Mouse (Mus musculus) limb, embryonic 10.5 days (tissue): ENCODE results near the gene Pgbd5. TPM values are rescaled to one million over a fixed set of nuclear protein-coding genes. Genes with fewer than 3 reads are reported as not detected.

ENCODE experiments used
- DNase-seq: peaks from one replicate; pipeline ENCODE4 v3.0.0-alpha.2; 2017; ENCODE audit warnings: low spot score
- H3K27ac ChIP-seq: fragments of 300-500 bp; sonication (generic); 2 replicates; pipeline ENCODE4 v1.5.1; 2016; ENCODE audit warnings: mild to moderate bottlenecking
- H3K27me3 ChIP-seq: fragments of 300-500 bp; sonication (generic); 2 replicates; pipeline ENCODE4 v1.6.1; 2016; ENCODE audit warnings: low read depth, mild to moderate bottlenecking; ENCODE audit not compliant: poor library complexity, severe bottlenecking
- H3K36me3 ChIP-seq: fragments of 300-500 bp; sonication (generic); 2 replicates; pipeline ENCODE4 v1.6.1; 2016; ENCODE audit warnings: mild to moderate bottlenecking, moderate library complexity
- H3K4me1 ChIP-seq: fragments of 300-500 bp; sonication (generic); 2 replicates; pipeline ENCODE4 v1.6.1; 2016
- H3K4me3 ChIP-seq: fragments of 300-500 bp; sonication (generic); 2 replicates; pipeline ENCODE4 v1.5.1; 2016; ENCODE audit warnings: mild to moderate bottlenecking, moderate library complexity
- H3K9me3 ChIP-seq: fragments of 300-500 bp; sonication (generic); replicated peaks from 2 replicates; pipeline ENCODE4 v1.6.1; 2016; ENCODE audit warnings: mild to moderate bottlenecking
- WGBS: fragments of 180-500 bp; shearing (Covaris S2); methylation state at CpG from one replicate; pipeline ENCODE4 v1.1.7; 2016; 5-methylcytosine and 5-hydroxymethylcytosine counted together
- polyA plus RNA-seq: library from polyadenylated mRNA; unstranded; fragments of >200 nt; fragmentation: Nextera tagmentation; extraction: Ambion mirVana; gene quantifications from 2 replicates; pipeline ENCODE4 v1.2.1, GENCODE M21; 2016

Pgbd5 gene
- polyA plus RNA-seq: 0.20 and 0.35 TPM in 2 replicates

GRCm38 (mm10) chr8:124439558-124439957 is at the start of gene Pgbd5:
Gene Pgbd5, minus strand, starts transcription at chr8:124439658.
- DNase-seq: no peak
- Histone ChIP-seq H3K4me1 (no peaks in the 10 kb centered on the region), H3K36me3 (no peaks in the 10 kb centered on the region), H3K27me3 (no peaks in the 10 kb centered on the region), H3K4me3 (no peak within 1 kb of the TSS), H3K27ac (no peak within 1 kb of the TSS), H3K9me3 (no peaks in the 10 kb centered on the region)
- WGBS: 80% methylated on average over 6 of the region's 6 CpGs

- H3K4me1 ChIP-seq: no peaks in the 10 kb centered on the region
- 0 out of 2 replicates have a peak, but pooled peaks cover 4% of the 10 kb centered on the region for H3K27me3 ChIP-seq
- no peaks in the 10 kb centered on the region for H3K36me3 ChIP-seq
- no peak overlapping the region for H3K27ac ChIP-seq
- WGBS: 78% methylated on average over 7 of the region's 7 CpGs
- H3K4me3 ChIP-seq: no peak overlapping the region
- H3K9me3 ChIP-seq: no peaks in the 10 kb centered on the region
- DNase-seq: no peak
Measured at GRCm38 (mm10) chr8:124483356-124484115, 44.1 kb upstream of the Pgbd5 start.

DNA sequence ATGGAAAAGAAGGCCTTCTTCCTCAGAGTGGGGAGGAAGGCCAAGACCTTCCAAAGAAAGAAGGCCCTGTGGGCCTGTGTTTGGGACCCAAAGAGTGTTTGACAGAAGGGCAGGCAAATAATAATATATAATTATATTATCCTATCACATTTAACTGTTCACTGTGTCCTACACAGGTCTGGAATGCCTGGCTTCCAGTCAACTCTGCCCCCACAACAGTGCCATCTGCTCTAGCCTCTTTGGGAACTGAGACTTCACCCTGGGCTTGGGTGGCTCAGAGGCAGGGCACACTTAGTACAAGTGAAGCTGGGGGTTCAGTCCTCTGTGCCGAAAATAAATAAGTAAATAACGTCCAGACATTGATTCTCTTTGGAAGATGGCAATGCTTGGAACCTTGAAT is 43.3 kb upstream of the Pgbd5 start:
- no peaks in the 10 kb centered on the region for H3K9me3 ChIP-seq
- no peaks in the 10 kb centered on the region for H3K4me1 ChIP-seq
- 88% methylated on average over 2 of the region's 2 CpGs for WGBS
- no peak overlapping the region for H3K27ac ChIP-seq
- no peak overlapping the region for H3K4me3 ChIP-seq
- H3K36me3 ChIP-seq: no peaks in the 10 kb centered on the region
- H3K27me3 ChIP-seq: 0 out of 2 replicates have a peak, but pooled peaks cover 4% of the 10 kb centered on the region
- DNase-seq: no peak

DNA sequence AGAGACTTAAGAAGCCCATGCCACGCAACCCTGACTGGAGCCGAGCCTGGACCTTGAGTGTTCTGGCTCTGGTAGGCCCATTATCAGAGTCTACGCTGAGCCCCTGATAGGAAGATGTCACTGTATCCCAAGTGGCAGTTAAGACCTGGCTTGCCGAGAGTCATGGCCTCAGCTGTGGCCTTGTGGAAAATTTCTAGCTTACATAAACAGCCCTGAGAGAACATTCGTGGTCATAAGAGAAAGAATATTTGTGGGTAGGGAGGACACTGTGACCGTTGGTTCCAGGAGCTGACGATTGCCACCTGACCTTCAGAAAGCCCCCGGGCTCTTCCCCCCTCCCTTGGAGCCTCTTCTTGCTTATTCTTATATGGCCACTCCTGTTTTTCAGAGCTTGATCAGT is 40.9 kb upstream of the Pgbd5 start:
- 90% methylated on average over 8 of the region's 8 CpGs for WGBS
- Histone ChIP-seq H3K36me3 (no peaks in the 10 kb centered on the region), H3K4me1 (no peaks in the 10 kb centered on the region), H3K4me3 (no peak overlapping the region), H3K27ac (no peak overlapping the region), H3K27me3 (no peaks in the 10 kb centered on the region), H3K9me3 (no peaks in the 10 kb centered on the region)
- no peak for DNase-seq

DNA sequence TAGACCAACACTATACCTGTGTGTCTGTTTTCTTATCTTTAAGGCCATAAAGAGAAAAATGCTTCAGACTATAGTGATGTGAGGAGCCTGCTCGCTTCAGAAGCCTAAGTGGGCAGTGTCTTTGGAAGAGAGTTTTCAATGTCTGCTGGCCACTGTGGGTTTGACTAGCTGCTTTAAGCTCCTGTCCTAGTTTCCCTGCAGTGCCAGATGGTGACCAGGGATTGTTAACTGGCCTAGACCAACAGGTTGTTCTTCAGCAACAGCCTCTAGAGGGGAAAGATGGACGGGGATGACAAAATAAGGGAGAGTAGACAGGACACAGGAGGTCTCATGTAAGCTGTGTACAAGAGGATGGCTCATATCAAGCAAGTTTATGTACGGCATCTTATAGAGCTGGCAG is 39.8 kb upstream of the Pgbd5 start:
- Histone ChIP-seq H3K27ac (no peak overlapping the region), H3K4me3 (no peak overlapping the region), H3K4me1 (no peaks in the 10 kb centered on the region), H3K27me3 (no peaks in the 10 kb centered on the region), H3K36me3 (no peaks in the 10 kb centered on the region), H3K9me3 (no peaks in the 10 kb centered on the region)
- DNase-seq: no peak
- WGBS: 85% methylated on average over 3 of the region's 3 CpGs

DNA sequence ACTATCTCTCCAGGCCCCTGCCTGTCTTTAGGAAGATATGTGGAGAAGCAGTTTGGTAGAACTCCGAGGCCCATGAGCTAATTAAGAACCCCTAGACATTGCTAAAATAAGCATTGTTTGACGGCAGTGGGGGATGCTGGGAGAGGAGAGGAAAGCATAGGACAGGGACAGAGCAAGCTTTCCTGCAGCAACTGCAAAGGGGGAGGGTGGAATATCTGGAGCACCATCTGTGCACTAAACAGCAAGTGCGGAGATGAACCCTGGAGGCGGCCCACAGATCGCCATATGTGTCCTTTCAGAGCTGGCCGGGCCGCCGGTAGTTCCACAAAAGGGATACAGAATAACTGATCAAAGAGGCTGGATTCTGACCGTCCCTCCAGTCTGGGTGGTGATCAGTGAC is 37.2 kb upstream of the Pgbd5 start:
- DNase-seq: no peak
- Histone ChIP-seq H3K4me1 (no peaks in the 10 kb centered on the region), H3K36me3 (no peaks in the 10 kb centered on the region), H3K4me3 (no peak overlapping the region), H3K27me3 (no peaks in the 10 kb centered on the region), H3K9me3 (no peaks in the 10 kb centered on the region), H3K27ac (no peak overlapping the region)
- 77% methylated on average over 9 of the region's 9 CpGs for WGBS

GRCm38 (mm10) chr8:124475690-124476089 is 36.2 kb upstream of the Pgbd5 start:
- Histone ChIP-seq H3K36me3 (no peaks in the 10 kb centered on the region), H3K4me3 (no peak overlapping the region), H3K4me1 (no peaks in the 10 kb centered on the region), H3K27me3 (no peaks in the 10 kb centered on the region), H3K27ac (no peak overlapping the region), H3K9me3 (no peaks in the 10 kb centered on the region)
- DNase-seq: no peak
- WGBS: 79% methylated on average over 5 of the region's 5 CpGs

DNA sequence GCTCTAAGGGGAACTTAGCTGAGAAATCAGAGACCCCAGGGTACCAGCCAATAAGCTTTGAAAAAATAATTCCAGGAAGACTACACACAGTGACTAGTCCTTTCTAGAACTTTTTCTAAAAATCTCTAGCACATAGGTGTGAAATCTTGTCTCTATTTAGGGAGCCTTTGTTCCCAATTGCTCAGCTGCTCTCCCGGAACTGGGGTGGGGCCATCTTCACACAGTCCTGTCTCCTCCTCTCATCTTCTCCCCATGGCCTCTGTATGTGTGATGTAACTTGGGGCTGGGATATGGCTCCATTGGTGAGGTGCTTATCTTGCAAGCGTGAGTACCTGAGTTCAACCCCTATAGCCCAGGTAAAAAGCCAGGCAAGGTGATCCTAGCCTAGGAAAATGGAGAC is 25.2 kb upstream of the Pgbd5 start:
- no peaks in the 10 kb centered on the region for H3K27me3 ChIP-seq
- H3K27ac ChIP-seq: no peak overlapping the region
- 70% methylated on average over 2 of the region's 2 CpGs for WGBS
- no peak for DNase-seq
- H3K4me3 ChIP-seq: no peak overlapping the region
- no peaks in the 10 kb centered on the region for H3K36me3 ChIP-seq
- H3K4me1 ChIP-seq: no peaks in the 10 kb centered on the region
- no peaks in the 10 kb centered on the region for H3K9me3 ChIP-seq

GRCm38 (mm10) chr8:124463111-124463510 is 23.7 kb upstream of the Pgbd5 start:
- no peaks in the 10 kb centered on the region for H3K4me1 ChIP-seq
- H3K9me3 ChIP-seq: no peaks in the 10 kb centered on the region
- H3K4me3 ChIP-seq: no peak overlapping the region
- H3K27me3 ChIP-seq: no peaks in the 10 kb centered on the region
- DNase-seq: no peak
- H3K36me3 ChIP-seq: no peaks in the 10 kb centered on the region
- no peak overlapping the region for H3K27ac ChIP-seq
- 41% methylated on average over 4 of the region's 4 CpGs for WGBS

- Histone ChIP-seq H3K4me1 (no peaks in the 10 kb centered on the region), H3K27me3 (no peaks in the 10 kb centered on the region), H3K36me3 (no peaks in the 10 kb centered on the region), H3K9me3 (no peaks in the 10 kb centered on the region), H3K4me3 (no peak overlapping the region), H3K27ac (no peak overlapping the region)
- WGBS: 86% methylated on average over 9 of the region's 9 CpGs
- DNase-seq: no peak
Measured at GRCm38 (mm10) chr8:124462192-124462591, 22.7 kb upstream of the Pgbd5 start.

DNA sequence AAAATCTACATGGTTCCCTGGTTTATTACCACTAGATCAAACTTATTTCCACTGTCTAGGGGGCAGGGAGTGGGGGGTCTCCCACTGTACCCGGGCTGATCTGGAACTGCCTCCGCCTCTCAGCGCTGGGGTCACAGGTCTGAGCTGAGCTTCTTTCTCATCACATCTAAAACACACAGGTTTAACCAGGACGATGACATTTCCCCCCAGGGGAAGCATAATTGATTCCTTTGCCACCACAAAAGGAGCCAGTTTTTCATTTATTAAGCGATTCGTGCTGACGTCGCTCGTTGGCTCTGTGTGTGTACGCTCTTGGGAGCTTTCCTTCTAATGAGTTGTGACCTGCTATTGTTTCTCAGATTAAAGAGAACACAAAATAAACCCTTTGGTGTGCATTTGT is 21.6 kb upstream of the Pgbd5 start:
- no peaks in the 10 kb centered on the region for H3K27me3 ChIP-seq
- H3K4me3 ChIP-seq: no peak overlapping the region
- DNase-seq: no peak
- H3K27ac ChIP-seq: no peak overlapping the region
- no peaks in the 10 kb centered on the region for H3K36me3 ChIP-seq
- WGBS: 71% methylated on average over 10 of the region's 10 CpGs
- no peaks in the 10 kb centered on the region for H3K4me1 ChIP-seq
- H3K9me3 ChIP-seq: no peaks in the 10 kb centered on the region

DNA sequence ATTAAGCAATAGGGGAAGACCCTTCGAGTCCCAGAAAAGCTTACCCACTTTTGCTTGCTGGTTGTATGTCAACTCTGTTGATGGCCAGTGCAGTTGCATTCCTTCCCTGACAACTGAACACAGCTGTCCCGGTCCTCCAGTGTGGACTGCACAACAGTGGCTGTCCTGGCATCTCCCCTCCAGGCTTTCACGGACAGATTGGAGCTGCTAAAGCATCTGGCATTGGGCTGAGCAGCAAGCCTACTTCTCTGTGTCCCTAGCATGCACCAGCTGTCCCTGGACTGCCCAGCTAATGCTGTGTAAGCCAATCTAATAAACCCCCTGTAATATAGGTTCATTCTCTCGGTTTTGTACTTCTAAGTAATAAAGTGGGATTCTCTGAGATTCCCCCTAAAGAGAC is 21.2 kb upstream of the Pgbd5 start:
- no peaks in the 10 kb centered on the region for H3K27me3 ChIP-seq
- H3K4me3 ChIP-seq: no peak overlapping the region
- H3K27ac ChIP-seq: no peak overlapping the region
- H3K4me1 ChIP-seq: no peaks in the 10 kb centered on the region
- 73% methylated on average over 4 of the region's 4 CpGs for WGBS
- H3K9me3 ChIP-seq: no peaks in the 10 kb centered on the region
- H3K36me3 ChIP-seq: no peaks in the 10 kb centered on the region
- DNase-seq: no peak

- H3K9me3 ChIP-seq: no peaks in the 10 kb centered on the region
- DNase-seq: no peak
- no peaks in the 10 kb centered on the region for H3K36me3 ChIP-seq
- no peak overlapping the region for H3K4me3 ChIP-seq
- H3K27ac ChIP-seq: no peak overlapping the region
- H3K27me3 ChIP-seq: no peaks in the 10 kb centered on the region
- no peaks in the 10 kb centered on the region for H3K4me1 ChIP-seq
- 38% methylated on average over 12 of the region's 12 CpGs for whole genome bisulfite sequencing
Measured at GRCm38 (mm10) chr8:124459627-124460026, 20.2 kb upstream of the Pgbd5 start.

GRCm38 (mm10) chr8:124455359-124455758 is 15.9 kb upstream of the Pgbd5 start:
- no peaks in the 10 kb centered on the region for H3K9me3 ChIP-seq
- WGBS: 63% methylated on average over 3 of the region's 3 CpGs
- no peak for DNase-seq
- no peak overlapping the region for H3K4me3 ChIP-seq
- no peaks in the 10 kb centered on the region for H3K27me3 ChIP-seq
- no peak overlapping the region for H3K27ac ChIP-seq
- no peaks in the 10 kb centered on the region for H3K36me3 ChIP-seq
- no peaks in the 10 kb centered on the region for H3K4me1 ChIP-seq
